9 mouse cellular contexts compared by ENCODE assay signal in genomic region chr9:64100442-64100841, GRCm38 (mm10). TPM values are rescaled to one million over a fixed set of nuclear protein-coding genes. Genes with fewer than 3 reads are reported as not detected.
DNase-seq lines count a peak whose midpoint lies in the region; ATAC-seq and TF ChIP-seq lines count a peak whose summit lies in the region.
"Had no signal": no experiment of that assay in that cellular context is flagged by ENCODE, and none has a peak within 500 bp of the region (broad histone marks: within the 10 kb centered on the region; RNA-seq: fewer than 3 reads in every experiment).

No protein-coding gene starts in this region.

- no peaks in the 10 kb centered on the region for H3K4me1 ChIP-seq in spleen, adult 2 months (ENCODE audit: control insufficient read depth, insufficient read depth, insufficient read length)
- H3K4me1 ChIP-seq: limb, embryonic 12.5 days had no signal

- TF ChIP-seq CTCF in spleen, adult 2 months (IDR thresholded peaks at IDR 0.05; ENCODE audit: extremely low read depth, insufficient read depth, insufficient read length, insufficient replicate concordance) = peak; percentile 96

- H3K36me3 ChIP-seq in spleen, adult 2 months (ENCODE audit: control insufficient read depth, insufficient read depth, low read length) = no peaks in the 10 kb centered on the region
- H3K36me3 ChIP-seq: limb, embryonic 12.5 days had no signal

- no peak overlapping the region for H3K27ac ChIP-seq in spleen, adult 2 months (ENCODE audit: insufficient read depth, low read length)
- H3K27ac ChIP-seq: limb, embryonic 12.5 days had no signal

- H3K4me3 ChIP-seq in spleen, adult 2 months (ENCODE audit: extremely low read depth, insufficient read depth, insufficient read length) = no peak overlapping the region
- H3K4me3 ChIP-seq: limb, embryonic 12.5 days had no signal

- DNase-seq in cerebellum, adult 18-20 months = peak; percentile 43 to 46
- peak; percentile 49 for DNase-seq in MEL-GATA-1-ER (ENCODE audit: extremely low read depth, low read depth)
- DNase-seq in cerebellum, adult 9-11 months = peak; percentile 16
- peak; percentile 62 for DNase-seq in layer of hippocampus, adult 11-12 months (ENCODE audit: low spot score)
- DNase-seq in lung, postnatal 14 days = peak; percentile 89
- peak; percentile 27 to 68 for DNase-seq in spleen, adult 2 months (ENCODE audit: low read depth in 1 of 2, low spot score in 2 of 2)

- no peak for TF ChIP-seq POLR2A in spleen, adult 2 months (IDR thresholded peaks at IDR 0.05; ENCODE audit: low read depth, low read length)

- WGBS in spleen, adult 2 months = 3% methylated on average over 4 of the region's 4 CpGs

- no peak; the same call in 1 of the 2 replicates for ATAC-seq in cerebellum, adult (ENCODE audit: insufficient number of reproducible peaks, low FRiP score, low TSS enrichment)
- ATAC-seq in granulocyte monocyte progenitor cell, adult 5-6 weeks (replicated peaks; ENCODE audit: poor library complexity, severe bottlenecking) = peak; percentile 68

- no peaks in the 10 kb centered on the region for H3K27me3 ChIP-seq in spleen, adult 2 months (ENCODE audit: control insufficient read depth, insufficient read depth, low read length)
- H3K27me3 ChIP-seq: limb, embryonic 12.5 days had no signal

RNA-seq across cellular contexts. Expression of gene Lctl, which starts 16.5 kb away (rescaled TPM):
- total RNA-seq in granulocyte monocyte progenitor cell, adult 5-6 weeks (2014; fragmentation: Nextera tagmentation) = not detected in 2 replicates
- 0.15 and 0.39 TPM in 2 replicates for total RNA-seq in granulocyte monocyte progenitor cell, adult 5-6 weeks (2017)
- polyA plus RNA-seq in spleen, adult 2 months (2012; rRNA removed) = 0.09 TPM in 1 of 2 replicates, not detected in the other
- polyA plus RNA-seq: limb, embryonic 12.5 days had no signal

Comparison
In these comparisons a context has a peak if more than half of its experiments do, and no peak if none do; other contexts are left out.
1. DNase-seq: peak in every context shown above with its lines; median percentile 89 in lung, postnatal 14 days; 62 in layer of hippocampus, adult 11-12 months; 49 in MEL-GATA-1-ER; 48 in spleen, adult 2 months; 44 in cerebellum, adult 18-20 months; 16 in cerebellum, adult 9-11 months.